Mouse (Mus musculus) cerebellum, postnatal 10 days (tissue): Measurements from ENCODE around the gene Tmem79.
"Not testable (repeated sequence)": the region's sequence is repeated elsewhere in the genome, so short reads cannot be mapped to it uniquely, and the experiment has no call there.

Source experiments
- DNase-seq, 2 experiments: peaks; one replicate each; pipeline ENCODE4 v3.0.0; 2021; ENCODE audit warnings: mixed read lengths in 2 of 2

The Tmem79 gene

GRCm38 (mm10) chr3:88336058-88337013 is at the start of gene Tmem79, which contains the start of gene Smg5:
Tmem79 (minus strand) TSS chr3:88336148.
Smg5 (plus strand) TSS chr3:88336260.
- DNase-seq = peak; percentile 97 to 98

GRCm38 (mm10) chr3:88384364-88384763 is 48.4 kb upstream of the Tmem79 start, which contains the start of gene Bglap:
Bglap (minus strand) TSS chr3:88384464.
- no peak for DNase-seq

- DNase-seq = not testable (repeated sequence)
These were observed 46.4 kb upstream of the Tmem79 start for GRCm38 (mm10) chr3:88382383-88382782.

GRCm38 (mm10) chr3:88381389-88382315 is 45.7 kb upstream of the Tmem79 start:
- DNase-seq = peak in 1 of 2 experiments; percentile 20

GRCm38 (mm10) chr3:88378599-88378998 is 42.7 kb upstream of the Tmem79 start, which contains the start of gene Bglap2:
Bglap2 (minus strand) TSS chr3:88378699.
- DNase-seq = not testable (repeated sequence)

- DNase-seq = not testable (repeated sequence)
These were observed 40.7 kb upstream of the Tmem79 start for GRCm38 (mm10) chr3:88376644-88377043.

- not testable (repeated sequence) for DNase-seq
These were observed 40.0 kb upstream of the Tmem79 start for GRCm38 (mm10) chr3:88375750-88376626.

GRCm38 (mm10) chr3:88372643-88373042 is 36.7 kb upstream of the Tmem79 start, which contains the start of gene Bglap3:
Bglap3 (minus strand) TSS chr3:88372743.
- not testable (repeated sequence) for DNase-seq

GRCm38 (mm10) chr3:88368511-88368910 is 32.6 kb upstream of the Tmem79 start:
- not testable (repeated sequence) for DNase-seq

- not testable (repeated sequence) for DNase-seq
These were observed 31.6 kb upstream of the Tmem79 start for GRCm38 (mm10) chr3:88367517-88367916.

GRCm38 (mm10) chr3:88366830-88367428 is 31.0 kb upstream of the Tmem79 start:
- DNase-seq = not testable (repeated sequence)

- no peak for DNase-seq
These were observed 29.9 kb upstream of the Tmem79 start for GRCm38 (mm10) chr3:88365705-88366361.

GRCm38 (mm10) chr3:88364337-88364736 is 28.4 kb upstream of the Tmem79 start, which contains the start of gene Paqr6:
Paqr6 (plus strand) TSS chr3:88364584.
- DNase-seq = peak; percentile 63 to 77

- DNase-seq = peak in 1 of 2 experiments; percentile 39
These were observed 27.8 kb upstream of the Tmem79 start for GRCm38 (mm10) chr3:88363700-88364099.

GRCm38 (mm10) chr3:88361612-88362313 is 25.8 kb upstream of the Tmem79 start:
- DNase-seq = peak; percentile 26 to 42

GRCm38 (mm10) chr3:88361096-88361495 is 25.1 kb upstream of the Tmem79 start:
- no peak for DNase-seq

- DNase-seq = no peak
These were observed 24.0 kb upstream of the Tmem79 start for GRCm38 (mm10) chr3:88359989-88360388.

GRCm38 (mm10) chr3:88359584-88359983 is 23.6 kb upstream of the Tmem79 start:
- no peak for DNase-seq

- DNase-seq = peak; percentile 38 to 52
These were observed 18.6 kb upstream of the Tmem79 start for GRCm38 (mm10) chr3:88354396-88355165.
